Mouse (Mus musculus) thymus, postnatal 10 days (tissue): Measurements from ENCODE around the gene Tas2r126.
"Not testable (repeated sequence)": the region's sequence is repeated elsewhere in the genome, so short reads cannot be mapped to it uniquely, and the experiment has no call there.

Experiments
- DNase-seq, 2 experiments: peaks; one replicate each; pipeline ENCODE4 v3.0.0; 2021; ENCODE audit warnings: low spot score in 2 of 2

Gene Tas2r126

GRCm38 (mm10) chr6:42434446-42434845 lies at the start of gene Tas2r126:
Tas2r126 (plus strand) TSS chr6:42434535.
- no peak for DNase-seq

- DNase-seq, result peak; percentile 34 to 47
These were observed 48.7 kb upstream of the Tas2r126 start for GRCm38 (mm10) chr6:42385635-42386034.

- DNase-seq, result no peak
These were observed 42.5 kb upstream of the Tas2r126 start for GRCm38 (mm10) chr6:42391796-42392330.

- no peak for DNase-seq
These were observed 38.1 kb upstream of the Tas2r126 start for GRCm38 (mm10) chr6:42395960-42396809.

- DNase-seq, result no peak
These were observed 37.2 kb upstream of the Tas2r126 start for GRCm38 (mm10) chr6:42397041-42397657.

GRCm38 (mm10) chr6:42398285-42398684 lies 36.0 kb upstream of the Tas2r126 start:
- no peak for DNase-seq

GRCm38 (mm10) chr6:42398998-42399397 lies 35.3 kb upstream of the Tas2r126 start:
- DNase-seq, result no peak

- no peak for DNase-seq
These were observed 34.4 kb upstream of the Tas2r126 start, which contains the start of gene Tas2r143 for GRCm38 (mm10) chr6:42399938-42400337. Tas2r143 (plus strand) TSS chr6:42400238.

GRCm38 (mm10) chr6:42405134-42405533 lies 29.2 kb upstream of the Tas2r126 start, which contains the start of gene Tas2r135:
Tas2r135 (plus strand) TSS chr6:42405434.
- DNase-seq, result no peak

- DNase-seq, result no peak
These were observed 14.9 kb upstream of the Tas2r126 start for GRCm38 (mm10) chr6:42419443-42419842.

GRCm38 (mm10) chr6:42421439-42421838 lies 12.9 kb upstream of the Tas2r126 start:
- no peak for DNase-seq

GRCm38 (mm10) chr6:42424472-42424871 lies 9.9 kb upstream of the Tas2r126 start:
- no peak for DNase-seq

- DNase-seq, result no peak
These were observed 8.0 kb upstream of the Tas2r126 start for GRCm38 (mm10) chr6:42426337-42426736.

GRCm38 (mm10) chr6:42433554-42433953 lies 781 bp upstream of the Tas2r126 start:
- DNase-seq, result no peak

- no peak for DNase-seq
These were observed 1.2 kb downstream of the Tas2r126 start for GRCm38 (mm10) chr6:42435490-42435889.

- no peak for DNase-seq
These were observed 7.1 kb downstream of the Tas2r126 start for GRCm38 (mm10) chr6:42441395-42441794.

- DNase-seq, result no peak
These were observed 10.2 kb downstream of the Tas2r126 start for GRCm38 (mm10) chr6:42444491-42444890.

GRCm38 (mm10) chr6:42447381-42447780 lies 13.0 kb downstream of the Tas2r126 start:
- no peak for DNase-seq

- DNase-seq, result no peak
These were observed 30.8 kb downstream of the Tas2r126 start, which contains the start of gene Olfr458 for GRCm38 (mm10) chr6:42465096-42465495. Olfr458 (minus strand) TSS chr6:42465196.

GRCm38 (mm10) chr6:42470542-42470941 lies 36.2 kb downstream of the Tas2r126 start:
- no peak for DNase-seq

GRCm38 (mm10) chr6:42471298-42471697 lies 37.0 kb downstream of the Tas2r126 start:
- not testable (repeated sequence) for DNase-seq

- no peak for DNase-seq
These were observed 41.9 kb downstream of the Tas2r126 start, which contains the start of gene Olfr457 for GRCm38 (mm10) chr6:42476235-42476634. Olfr457 (minus strand) TSS chr6:42476335.
